Mouse (Mus musculus) thymus, postnatal 25 days (tissue): Measurements from ENCODE around the gene Gm11007.
"Not testable (repeated sequence)": the region's sequence is repeated elsewhere in the genome, so short reads cannot be mapped to it uniquely, and the experiment has no call there.

Experiments
- DNase-seq: peaks from one replicate; pipeline ENCODE4 v3.0.0; 2022

Gm11007 gene

GRCm38 (mm10) chr2:175643678-175644077 is at the start of gene Gm11007:
Gene Gm11007 (plus strand): TSS chr2:175643978.
- DNase-seq, result not testable (repeated sequence)
